Mouse (Mus musculus) embryonic facial prominence, embryonic 14.5 days (tissue): Measurements from ENCODE around the gene Nrp2. TPM values are rescaled to one million over a fixed set of nuclear protein-coding genes. Genes with fewer than 3 reads are reported as not detected.

ENCODE experiments used
- ATAC-seq: fragments of 200-750 bp; cut with Nextera tagmentation; 2 replicates; pipeline ENCODE4 v1.8.0; 2017; ENCODE audit warnings: low read depth, moderate number of reproducible peaks, moderate TSS enrichment
- DNase-seq: peaks from one replicate; pipeline ENCODE4 v3.0.0-alpha.2; 2015; ENCODE audit warnings: low spot score
- H3K27ac ChIP-seq: fragments of 300-500 bp; sonication (generic); replicated peaks from 2 replicates; pipeline ENCODE4 v1.5.1; 2014; ENCODE audit warnings: low read depth, mild to moderate bottlenecking, low read length, moderate library complexity
- H3K27me3 ChIP-seq: fragments of 300-500 bp; sonication (generic); replicated peaks from 2 replicates; pipeline ENCODE4 v1.6.1; 2014; ENCODE audit warnings: low read length; ENCODE audit not compliant: control insufficient read depth, insufficient read depth
- H3K36me3 ChIP-seq: fragments of 300-500 bp; sonication (generic); 2 replicates; pipeline ENCODE4 v1.6.1; 2014; ENCODE audit warnings: low read length, mixed read lengths; ENCODE audit not compliant: control insufficient read depth, insufficient read depth
- H3K4me1 ChIP-seq: fragments of 300-500 bp; sonication (generic); 2 replicates; pipeline ENCODE4 v1.6.1; 2014; ENCODE audit warnings: antibody characterized with exemption, low read length; ENCODE audit not compliant: control insufficient read depth, insufficient read depth
- H3K4me2 ChIP-seq: fragments of 300-500 bp; sonication (generic); 2 replicates; pipeline ENCODE4 v1.6.1; 2014; ENCODE audit warnings: low read depth, mild to moderate bottlenecking, low read length, moderate library complexity, mixed read lengths
- H3K4me3 ChIP-seq: fragments of 300-500 bp; sonication (generic); 2 replicates; pipeline ENCODE4 v1.5.1; 2014; ENCODE audit warnings: low read depth, mild to moderate bottlenecking, low read length
- H3K9ac ChIP-seq: fragments of 300-500 bp; sonication (generic); 2 replicates; pipeline ENCODE4 v1.6.1; 2014; ENCODE audit warnings: low read depth, mild to moderate bottlenecking, low read length, moderate library complexity, mixed read lengths
- H3K9me3 ChIP-seq: fragments of 300-500 bp; sonication (generic); 2 replicates; pipeline ENCODE4 v1.6.1; 2016; ENCODE audit warnings: low read length; ENCODE audit not compliant: control insufficient read depth
- WGBS: fragments of 180-500 bp; shearing (Covaris S2); extraction: QIAGEN DNeasy Blood & Tissue Kit; methylation state at CpG from one replicate; pipeline ENCODE4 v1.1.7; 2014; 5-methylcytosine and 5-hydroxymethylcytosine counted together
- polyA plus RNA-seq: library from polyadenylated mRNA; unstranded; fragments of >200 nt; fragmentation: Nextera tagmentation; extraction: Ambion mirVana; gene quantifications from 2 replicates; pipeline ENCODE4 v1.2.1, GENCODE M21; 2014

Gene Nrp2
- polyA plus RNA-seq, 1 experiment from 2014 or later = 41.6 TPM

DNA sequence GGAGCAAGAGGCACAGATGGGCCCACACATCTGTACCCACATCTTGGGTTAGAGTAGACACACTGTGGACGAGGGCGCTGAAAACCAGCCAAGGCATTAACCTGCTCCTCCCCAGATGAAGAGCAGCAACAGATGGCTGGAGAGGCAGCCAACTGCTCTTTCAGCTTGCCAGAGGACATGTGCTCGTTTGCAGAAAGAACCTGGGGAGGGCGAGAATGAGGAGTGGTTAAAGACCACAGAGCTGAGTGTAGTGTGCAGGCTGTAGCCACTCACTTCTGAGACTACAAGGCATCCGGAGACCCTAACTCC is 81.0 kb downstream of the Nrp2 start:
- H3K4me1 ChIP-seq = 0 out of 2 replicates have a peak, but pooled peaks cover 7% of the 10 kb centered on the region
- no peak overlapping the region for H3K4me3 ChIP-seq
- ATAC-seq = peak; percentile 45; the same call in 1 of the 2 replicates
- H3K36me3 ChIP-seq = peaks cover 64% of the 10 kb centered on the region
- WGBS = 38% methylated on average over 5 of the region's 5 CpGs
- H3K9ac ChIP-seq = no peak overlapping the region
- H3K27me3 ChIP-seq = no peaks in the 10 kb centered on the region
- H3K9me3 ChIP-seq = no peaks in the 10 kb centered on the region
- H3K27ac ChIP-seq = no peak overlapping the region
- peak; percentile 82 for DNase-seq
- H3K4me2 ChIP-seq = no peak overlapping the region

DNA sequence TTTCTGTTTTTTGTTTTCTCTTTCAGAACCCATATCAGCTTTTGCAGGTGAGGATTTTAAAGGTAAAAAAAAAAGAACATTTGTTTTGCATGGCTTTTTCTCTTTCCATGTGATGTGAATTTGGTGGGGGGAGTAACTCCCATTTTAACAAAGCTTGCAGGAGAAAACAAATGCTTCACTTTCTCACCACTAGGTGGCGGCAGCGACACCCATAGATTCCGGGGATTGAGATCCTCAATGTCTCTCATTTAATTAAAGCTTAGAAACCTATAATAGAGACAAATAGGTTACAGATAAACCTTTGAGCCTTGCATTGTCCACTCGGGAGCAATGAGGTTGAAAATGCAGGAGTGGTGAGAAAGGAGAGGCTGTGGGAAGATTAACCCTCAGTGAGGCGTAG is 83.2 kb downstream of the Nrp2 start:
- no peak for ATAC-seq
- Histone ChIP-seq H3K9me3 (no peaks in the 10 kb centered on the region), H3K9ac (no peak overlapping the region), H3K4me3 (no peak overlapping the region), H3K27me3 (no peaks in the 10 kb centered on the region), H3K4me2 (no peak overlapping the region), H3K27ac (no peak overlapping the region), H3K36me3 (peaks cover 54% of the 10 kb centered on the region), H3K4me1 (no peaks in the 10 kb centered on the region; the same call in 1 of the 2 replicates)
- DNase-seq = peak; percentile 68
- 24% methylated on average over 5 of the region's 5 CpGs for WGBS

DNA sequence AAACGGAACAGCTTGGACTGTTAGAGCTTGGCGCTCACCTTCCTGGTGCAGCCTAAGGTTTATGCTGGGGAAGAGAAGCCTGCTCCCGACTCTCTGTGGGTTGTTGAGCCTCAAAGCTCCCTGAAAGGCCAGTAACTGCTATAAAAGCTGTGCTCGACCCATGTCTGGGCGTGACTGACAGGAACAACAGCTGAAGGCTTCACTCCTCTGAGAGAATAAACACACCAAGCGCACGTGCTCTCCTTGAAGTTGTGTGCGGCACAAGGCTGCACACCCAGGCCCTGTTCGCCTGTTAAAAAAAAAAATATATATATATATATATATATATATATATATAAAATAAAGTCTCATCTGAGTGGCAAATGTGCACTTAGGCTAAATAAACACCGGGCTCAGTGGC is 84.5 kb downstream of the Nrp2 start:
- Histone ChIP-seq H3K4me2 (no peak overlapping the region), H3K27ac (no peak overlapping the region), H3K27me3 (no peaks in the 10 kb centered on the region), H3K9me3 (no peaks in the 10 kb centered on the region), H3K9ac (no peak overlapping the region), H3K4me1 (no peaks in the 10 kb centered on the region; the same call in 1 of the 2 replicates), H3K36me3 (peaks cover 45% of the 10 kb centered on the region), H3K4me3 (no peak overlapping the region)
- ATAC-seq (no peak), DNase-seq (no peak)
- 81% methylated on average over 10 of the region's 10 CpGs for WGBS

DNA sequence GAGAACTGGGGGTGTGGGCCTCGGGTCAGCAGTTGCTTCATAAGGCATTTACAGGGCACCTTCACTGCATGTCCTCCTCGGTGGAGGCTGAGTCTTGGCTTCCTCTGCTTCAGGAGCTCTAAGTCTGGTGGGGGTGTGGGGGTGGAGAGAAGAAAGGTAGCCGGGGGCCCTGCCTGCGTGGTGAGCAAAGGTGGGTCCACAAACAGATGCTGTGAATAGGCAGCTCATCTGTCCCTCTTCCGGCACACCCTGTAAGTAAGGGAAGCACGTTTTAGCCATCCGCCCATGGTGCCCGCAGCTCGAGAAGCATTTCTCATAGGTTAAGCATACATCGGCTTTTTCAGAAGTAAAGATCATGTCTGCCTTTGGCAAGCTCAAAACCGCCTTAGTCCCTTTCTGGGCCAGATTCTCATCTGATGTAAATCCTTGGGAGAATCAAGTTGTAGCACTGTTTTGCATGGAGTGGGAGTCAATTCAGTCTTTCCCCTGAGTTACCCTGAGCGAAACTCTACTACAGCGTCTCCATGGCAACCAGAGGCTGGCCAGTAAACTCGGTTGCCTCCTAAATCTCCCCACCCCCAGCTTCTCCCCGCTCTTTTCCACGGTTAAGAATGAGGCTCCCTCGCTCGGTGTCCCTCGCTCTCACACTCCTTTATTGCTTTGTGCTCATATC is 91.3 kb downstream of the Nrp2 start:
- ATAC-seq (peak; percentile 70; the same call in 1 of the 2 replicates), DNase-seq (peak; percentile 88)
- 35% methylated on average over 19 of the region's 19 CpGs for WGBS
- no peak overlapping the region for H3K4me3 ChIP-seq
- H3K9me3 ChIP-seq = no peaks in the 10 kb centered on the region
- no peaks in the 10 kb centered on the region for H3K27me3 ChIP-seq
- H3K27ac ChIP-seq = 0 out of 2 replicates have a peak overlapping the region, but pooled peaks have one; percentile 22
- H3K9ac ChIP-seq = no peak overlapping the region
- peaks cover 15% of the 10 kb centered on the region for H3K4me1 ChIP-seq
- H3K36me3 ChIP-seq = peaks cover 12% of the 10 kb centered on the region; the same call in 1 of the 2 replicates
- peak overlapping the region; percentile 21; the same call in 1 of the 2 replicates for H3K4me2 ChIP-seq

DNA sequence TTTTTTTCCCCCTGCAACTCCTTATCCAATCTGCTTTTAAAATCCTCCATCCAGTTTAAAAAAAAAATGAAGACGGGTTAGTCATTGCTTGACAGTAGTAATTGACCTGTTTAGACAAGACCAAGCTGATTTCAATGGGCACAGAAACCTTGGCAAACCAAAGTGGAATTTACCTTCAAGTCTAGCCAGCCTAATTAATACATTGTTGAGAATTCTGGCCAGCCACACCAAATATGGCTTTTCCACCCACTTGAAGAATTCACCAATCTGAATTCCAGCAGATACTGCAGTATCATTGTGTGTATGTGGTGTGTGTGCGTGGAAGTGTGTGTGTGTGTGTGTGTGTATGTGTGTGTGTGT is 91.8 kb downstream of the Nrp2 start:
- ATAC-seq = no peak
- no peak overlapping the region for H3K9ac ChIP-seq

DNA sequence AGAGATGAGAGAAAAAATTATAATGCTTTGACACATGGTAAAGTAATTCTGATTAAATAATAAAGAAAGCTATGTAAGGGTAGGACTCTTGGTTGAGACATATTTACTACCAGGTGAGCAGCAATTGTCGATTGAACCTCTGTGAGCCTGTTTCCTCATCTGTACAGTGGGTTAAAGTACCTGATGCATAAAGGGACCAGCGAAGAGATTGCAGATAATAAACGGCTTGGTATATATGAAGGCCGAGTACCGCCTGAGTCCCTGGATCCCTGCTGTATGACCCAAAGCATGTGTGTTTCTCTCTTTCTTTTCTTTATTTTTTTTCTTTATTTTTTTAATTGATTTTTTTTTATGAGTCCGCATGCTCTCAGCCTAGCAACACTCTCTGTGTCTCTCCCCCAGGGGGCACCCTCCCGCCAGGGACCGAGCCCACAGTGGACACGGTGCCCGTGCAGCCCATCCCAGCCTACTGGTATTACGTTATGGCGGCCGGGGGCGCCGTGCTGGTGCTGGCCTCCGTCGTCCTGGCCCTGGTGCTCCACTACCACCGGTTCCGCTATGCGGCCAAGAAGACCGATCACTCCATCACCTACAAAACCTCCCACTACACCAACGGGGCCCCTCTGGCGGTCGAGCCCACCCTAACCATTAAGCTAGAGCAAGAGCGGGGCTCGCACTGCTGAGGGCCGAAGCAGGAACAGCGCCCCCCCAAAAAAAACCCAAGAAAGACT is 92.4 kb downstream of the Nrp2 start:
- Histone ChIP-seq H3K27me3 (no peaks in the 10 kb centered on the region), H3K9me3 (no peaks in the 10 kb centered on the region), H3K9ac (no peak overlapping the region), H3K4me3 (peak overlapping the region; percentile 18; the same call in 1 of the 2 replicates), H3K27ac (no peak overlapping the region), H3K36me3 (peaks cover 12% of the 10 kb centered on the region; the same call in 1 of the 2 replicates), H3K4me2 (peak overlapping the region; percentile 46), H3K4me1 (peaks cover 15% of the 10 kb centered on the region)
- WGBS = 44% methylated on average over 28 of the region's 28 CpGs
- ATAC-seq = peak; percentile 71
- no peak for DNase-seq

More for the DNA sequence above, 91.8 kb downstream of the Nrp2 start:
- Histone ChIP-seq H3K4me1 (peaks cover 15% of the 10 kb centered on the region), H3K27ac (no peak overlapping the region), H3K4me2 (peak overlapping the region; percentile 21; the same call in 1 of the 2 replicates), H3K9me3 (no peaks in the 10 kb centered on the region), H3K36me3 (peaks cover 12% of the 10 kb centered on the region; the same call in 1 of the 2 replicates), H3K27me3 (no peaks in the 10 kb centered on the region), H3K4me3 (no peak overlapping the region)
- 56% methylated on average over 2 of the region's 2 CpGs for WGBS
- DNase-seq = no peak

DNA sequence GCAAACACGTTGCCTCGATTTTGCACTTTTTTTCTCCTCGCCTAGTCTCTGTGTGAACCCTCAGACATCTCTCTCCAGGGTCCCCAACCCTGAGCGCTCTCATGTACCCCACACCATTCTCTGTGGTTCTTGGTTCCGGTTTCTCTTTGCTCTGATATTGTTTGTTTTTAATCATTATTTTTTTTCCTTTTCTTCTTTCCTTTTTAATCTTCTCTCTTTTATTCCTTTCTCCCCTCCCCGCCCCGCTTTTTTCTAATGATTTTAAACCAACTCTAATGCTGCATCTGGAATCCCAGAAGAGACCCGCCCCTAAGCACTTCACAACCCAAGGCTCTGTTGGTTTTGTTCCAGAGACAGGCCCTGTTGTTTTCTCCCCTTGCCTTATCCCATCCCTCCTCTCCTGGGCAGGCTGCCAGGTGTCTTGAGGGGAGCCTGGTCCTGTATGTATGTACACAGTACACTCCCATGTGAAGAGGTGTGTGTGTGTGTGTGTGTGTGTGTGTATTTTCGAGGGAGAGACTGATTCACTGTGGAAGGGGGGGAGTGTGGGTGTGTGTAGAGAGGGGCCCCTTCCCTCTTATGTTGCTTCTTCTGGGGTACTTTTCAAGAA is 93.1 kb downstream of the Nrp2 start:
- Histone ChIP-seq H3K36me3 (peaks cover 12% of the 10 kb centered on the region; the same call in 1 of the 2 replicates), H3K4me1 (peaks cover 15% of the 10 kb centered on the region), H3K4me3 (peak overlapping the region; percentile 18; the same call in 1 of the 2 replicates), H3K9ac (no peak overlapping the region), H3K9me3 (no peaks in the 10 kb centered on the region), H3K27me3 (no peaks in the 10 kb centered on the region), H3K27ac (no peak overlapping the region), H3K4me2 (peak overlapping the region; percentile 46)
- ATAC-seq = peak; percentile 85
- DNase-seq = peak; percentile 92
- 46% methylated on average over 9 of the region's 9 CpGs for WGBS

DNA sequence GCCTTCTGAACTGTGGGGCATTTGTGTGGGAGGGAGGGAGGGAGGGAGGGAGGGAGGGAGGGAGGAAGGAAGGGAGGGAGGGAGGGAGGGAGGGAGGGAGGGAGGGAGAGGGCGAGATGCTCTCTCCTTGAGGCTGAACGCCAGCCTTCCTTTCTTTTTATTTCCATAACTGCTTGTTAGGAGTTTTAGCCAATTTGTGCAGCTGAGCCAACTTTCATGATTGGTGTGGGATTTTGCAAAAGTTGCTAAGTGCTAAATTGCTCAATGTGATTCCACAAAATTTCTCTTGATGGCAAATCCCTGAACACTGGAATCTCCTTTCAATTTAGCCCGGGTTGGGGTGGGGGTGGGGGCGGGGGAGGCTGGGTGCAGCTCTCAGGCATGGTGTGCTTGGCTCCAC is 96.3 kb downstream of the Nrp2 start:
- DNase-seq (peak; percentile 64), ATAC-seq (no peak)
- H3K4me1 ChIP-seq = peaks cover 15% of the 10 kb centered on the region
- no peak overlapping the region for H3K4me3 ChIP-seq
- 49% methylated on average over 4 of the region's 4 CpGs for WGBS
- H3K9me3 ChIP-seq = no peaks in the 10 kb centered on the region
- H3K9ac ChIP-seq = no peak overlapping the region
- no peak overlapping the region for H3K4me2 ChIP-seq
- no peak overlapping the region for H3K27ac ChIP-seq
- no peaks in the 10 kb centered on the region for H3K27me3 ChIP-seq
- H3K36me3 ChIP-seq = peaks cover 5% of the 10 kb centered on the region; the same call in 1 of the 2 replicates
